Mouse (Mus musculus) heart, embryonic 14.5 days (tissue): Measurements from ENCODE around the gene Trpm1. TPM values are rescaled to one million over a fixed set of nuclear protein-coding genes. Genes with fewer than 3 reads are reported as not detected.

Experiments used
- ATAC-seq: fragments of 200-750 bp; cut with Nextera tagmentation; 2 replicates; pipeline ENCODE4 v1.8.0; 2017; ENCODE audit warnings: low read depth, moderate TSS enrichment; ENCODE audit not compliant: insufficient number of reproducible peaks, insufficient read depth, low FRiP score
- H3K27ac ChIP-seq, 2 experiments: fragments of 200-500 bp in 1 of 2; fragments of 300-500 bp in 1 of 2; sonication (generic) in 1 of 2; replicated peaks in 1 of 2; 2 replicates each; pipeline ENCODE4 v1.5.1; 2012 to 2014; ENCODE audit warnings: low read depth in 2 of 2, low read length in 2 of 2, control low read depth in 1 of 2, mild to moderate bottlenecking in 1 of 2, mixed read lengths in 1 of 2; ENCODE audit not compliant: control insufficient read depth in 1 of 2, insufficient read depth in 1 of 2
- H3K27me3 ChIP-seq: fragments of 300-500 bp; sonication (generic); 2 replicates; pipeline ENCODE4 v1.6.1; 2014; ENCODE audit warnings: mild to moderate bottlenecking, low read length, control low read depth; ENCODE audit not compliant: control insufficient read depth, insufficient read depth
- H3K36me3 ChIP-seq: fragments of 300-500 bp; sonication (generic); 2 replicates; pipeline ENCODE4 v1.6.1; 2014; ENCODE audit warnings: mild to moderate bottlenecking, control low read depth, low read length, mixed read lengths; ENCODE audit not compliant: control insufficient read depth, insufficient read depth
- H3K4me1 ChIP-seq, 2 experiments: fragments of 200-500 bp in 1 of 2; fragments of 300-500 bp in 1 of 2; sonication (generic) in 1 of 2; 2 replicates each; pipeline ENCODE4 v1.6.1; 2012 to 2014; ENCODE audit warnings: low read length in 2 of 2, control low read depth in 1 of 2, mixed read lengths in 1 of 2; ENCODE audit not compliant: control insufficient read depth in 2 of 2, insufficient read depth in 2 of 2
- H3K4me2 ChIP-seq: fragments of 300-500 bp; sonication (generic); 2 replicates; pipeline ENCODE4 v1.6.1; 2014; ENCODE audit warnings: mild to moderate bottlenecking, low read length
- H3K4me3 ChIP-seq, 2 experiments: fragments of 200-500 bp in 1 of 2; fragments of 300-500 bp in 1 of 2; sonication (generic) in 1 of 2; 2 replicates each; pipeline ENCODE4 v1.5.1; 2012 to 2014; ENCODE audit warnings: low read length in 2 of 2, mild to moderate bottlenecking in 2 of 2, control low read depth in 1 of 2, low read depth in 1 of 2, moderate library complexity in 1 of 2; ENCODE audit not compliant: control insufficient read depth in 1 of 2, insufficient read depth in 1 of 2
- H3K9ac ChIP-seq: fragments of 300-500 bp; sonication (generic); 2 replicates; pipeline ENCODE4 v1.6.1; 2014; ENCODE audit warnings: mild to moderate bottlenecking, low read length
- H3K9me3 ChIP-seq: fragments of 300-500 bp; sonication (generic); 2 replicates; pipeline ENCODE4 v1.6.1; 2016; ENCODE audit warnings: low read length, control low read depth; ENCODE audit not compliant: control insufficient read depth
- WGBS: fragments of 180-500 bp; shearing (Covaris S2); extraction: QIAGEN DNeasy Blood & Tissue Kit; methylation state at CpG from one replicate; pipeline ENCODE4 v1.1.7; 2014; 5-methylcytosine and 5-hydroxymethylcytosine counted together
- microRNA counts: library from miRNA; unstranded; fragments of <30 nt; microRNA quantifications from one replicate; lab custom pipeline; 2016
- microRNA-seq: library from miRNA; unstranded; fragments of <30 nt; microRNA quantifications from one replicate; pipeline ENCODE4, GENCODE M21; 2016
- polyA plus RNA-seq: library from polyadenylated mRNA; unstranded; fragments of >200 nt; fragmentation: Nextera tagmentation; extraction: Ambion mirVana; gene quantifications from 2 replicates; pipeline ENCODE4 v1.2.1, GENCODE M21; 2014

The Trpm1 gene
- polyA plus RNA-seq, 1 experiment from 2014 or later, result not detected

DNA sequence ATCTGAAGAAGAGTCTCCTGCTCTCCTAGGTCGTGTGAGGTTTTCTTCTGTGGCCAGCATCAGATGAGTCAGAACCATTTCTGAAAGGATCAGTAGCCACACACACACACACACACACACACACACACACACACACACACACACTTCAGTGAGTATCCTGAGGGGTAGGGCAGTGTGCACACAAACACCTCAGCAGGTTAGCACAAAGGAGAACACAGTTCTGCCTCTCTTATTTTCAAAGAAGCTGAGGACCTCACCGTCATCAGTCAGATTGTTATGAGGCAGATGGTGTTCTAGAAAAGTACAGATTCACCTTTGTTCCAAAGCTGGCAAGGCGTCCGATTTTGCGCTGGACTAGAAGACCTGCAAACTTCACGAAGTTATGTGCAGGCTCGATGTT, 156.6 kb downstream of the Trpm1 start:
- WGBS, result 85% methylated on average over 7 of the region's 7 CpGs
- Histone ChIP-seq H3K4me1 (no peaks in the 10 kb centered on the region), H3K36me3 (peaks cover 37% of the 10 kb centered on the region), H3K9me3 (no peaks in the 10 kb centered on the region), H3K4me3 (no peak overlapping the region), H3K27ac (no peak overlapping the region), H3K27me3 (no peaks in the 10 kb centered on the region), H3K4me2 (no peak overlapping the region), H3K9ac (no peak overlapping the region)
- ATAC-seq, result no peak

DNA sequence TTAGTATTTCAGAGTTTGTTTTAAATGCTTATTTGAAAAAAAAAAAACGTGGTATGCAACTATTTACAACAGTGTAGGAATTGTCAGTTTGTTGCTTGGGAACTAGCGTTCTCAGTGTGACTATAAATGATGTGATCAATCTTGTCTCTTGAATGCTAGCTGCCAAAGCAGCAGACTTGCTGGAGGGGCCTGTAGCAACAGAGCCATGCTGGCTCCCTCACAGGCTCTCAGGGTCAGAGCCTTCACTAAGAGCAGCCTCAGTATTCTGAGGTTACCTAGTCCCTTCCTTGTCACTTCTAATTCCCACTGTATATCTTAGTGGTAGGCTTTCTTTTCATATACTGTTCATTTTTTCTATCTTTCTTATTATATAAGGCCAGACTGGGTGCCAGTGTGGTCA, 157.1 kb downstream of the Trpm1 start:
- no peak overlapping the region for H3K4me2 ChIP-seq
- 63% methylated on average over 2 of the region's 2 CpGs for WGBS
- H3K27ac ChIP-seq, result no peak overlapping the region
- no peaks in the 10 kb centered on the region for H3K9me3 ChIP-seq
- H3K9ac ChIP-seq, result no peak overlapping the region
- H3K4me1 ChIP-seq, result no peaks in the 10 kb centered on the region
- H3K4me3 ChIP-seq, result no peak overlapping the region
- no peaks in the 10 kb centered on the region for H3K27me3 ChIP-seq
- ATAC-seq, result no peak
- H3K36me3 ChIP-seq, result peaks cover 39% of the 10 kb centered on the region

DNA sequence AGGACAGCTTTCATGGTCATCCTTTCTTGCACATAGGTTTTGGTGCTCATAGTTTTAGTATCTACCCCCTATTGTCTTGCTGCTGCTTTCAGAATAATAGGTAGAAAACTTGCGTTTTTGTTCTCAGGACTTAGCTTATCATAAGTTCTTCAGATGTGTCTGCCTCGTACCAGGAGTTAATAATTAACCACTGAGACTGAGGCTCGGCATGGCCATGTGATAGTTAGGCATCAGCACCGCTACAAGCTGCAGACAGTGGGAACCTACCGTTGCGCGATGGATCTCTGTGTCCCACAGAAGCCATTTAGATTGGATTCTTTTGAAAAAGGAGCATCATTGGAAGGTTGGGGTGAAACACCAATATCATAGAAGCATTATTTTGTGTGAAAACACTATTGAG, 159.2 kb downstream of the Trpm1 start:
- Histone ChIP-seq H3K9ac (no peak overlapping the region), H3K4me3 (no peak overlapping the region), H3K27me3 (no peaks in the 10 kb centered on the region), H3K4me1 (no peaks in the 10 kb centered on the region), H3K36me3 (peaks cover 50% of the 10 kb centered on the region), H3K4me2 (no peak overlapping the region), H3K9me3 (no peaks in the 10 kb centered on the region), H3K27ac (no peak overlapping the region)
- WGBS, result 91% methylated on average over 7 of the region's 7 CpGs
- no peak for ATAC-seq

MicroRNAs within 50 kb of the gene (microRNA counts, 519-probe panel; counts per million panel counts)
- microRNA mmu-miR-211 (lab: Ali Mortazavi, UCI), result 322 counts per million, percentile 70 among the panel's probes with 10 or more counts

Small RNA genes within 50 kb of the gene (microRNA-seq; reads per million reads assigned to microRNA genes)
- gene Mir211 (6.2 reads per million, percentile 17 among the genes with 10 or more reads in this experiment), gene Mir6416 (not detected)

Other genes with a start within 250 kb of the Trpm1 start
- not detected in 2 replicates for gene E030018B13Rik, start 237.0 kb upstream of the Trpm1 start, polyA plus RNA-seq
- gene Klf13, start 214.9 kb upstream of the Trpm1 start, polyA plus RNA-seq, result 25.1 and 26.7 TPM in 2 replicates
- 6.8 and 7.8 TPM in 2 replicates for gene Mtmr10, start 133.8 kb downstream of the Trpm1 start, polyA plus RNA-seq
- gene Fan1, start 220.3 kb downstream of the Trpm1 start, polyA plus RNA-seq, result 4.1 and 4.2 TPM in 2 replicates
- 18.6 and 20.0 TPM in 2 replicates for gene Mphosph10, start 238.4 kb downstream of the Trpm1 start, polyA plus RNA-seq
- gene Mcee, start 238.8 kb downstream of the Trpm1 start, polyA plus RNA-seq, result 145 and 150 TPM in 2 replicates